Mouse (Mus musculus) hindbrain, embryonic 10.5 days (tissue): ENCODE measurements at regions not wholly inside any gene's neighbourhood (a gene's known extent, or its start where the extent isn't known, plus 50 kb on each side); places are given as distances from the start of the nearest gene placed in this dataset.

Source experiments
- DNase-seq: peaks from one replicate; pipeline ENCODE4 v3.0.0-alpha.2; 2017; ENCODE audit warnings: low spot score
- H3K27ac ChIP-seq: fragments of 300-500 bp; sonication (generic); 2 replicates; pipeline ENCODE4 v1.5.1; 2016; ENCODE audit warnings: mild to moderate bottlenecking, moderate library complexity
- H3K27me3 ChIP-seq: fragments of 300-500 bp; sonication (generic); 2 replicates; pipeline ENCODE4 v1.6.1; 2016; ENCODE audit warnings: mild to moderate bottlenecking; ENCODE audit not compliant: poor library complexity, insufficient read depth, severe bottlenecking
- H3K36me3 ChIP-seq: fragments of 300-500 bp; sonication (generic); 2 replicates; pipeline ENCODE4 v1.6.1; 2016; ENCODE audit warnings: mild to moderate bottlenecking, moderate library complexity
- H3K4me1 ChIP-seq: fragments of 300-500 bp; sonication (generic); replicated peaks from 2 replicates; pipeline ENCODE4 v1.6.1; 2016; ENCODE audit warnings: mild to moderate bottlenecking
- H3K4me3 ChIP-seq: fragments of 300-500 bp; sonication (generic); 2 replicates; pipeline ENCODE4 v1.5.1; 2016; ENCODE audit warnings: mild to moderate bottlenecking, moderate library complexity
- H3K9me3 ChIP-seq: fragments of 300-500 bp; sonication (generic); 2 replicates; pipeline ENCODE4 v1.6.1; 2016; ENCODE audit warnings: mild to moderate bottlenecking, moderate library complexity
- WGBS: fragments of 180-500 bp; shearing (Covaris S2); methylation state at CpG from one replicate; pipeline ENCODE4 v1.1.7; 2016; 5-methylcytosine and 5-hydroxymethylcytosine counted together

DNA sequence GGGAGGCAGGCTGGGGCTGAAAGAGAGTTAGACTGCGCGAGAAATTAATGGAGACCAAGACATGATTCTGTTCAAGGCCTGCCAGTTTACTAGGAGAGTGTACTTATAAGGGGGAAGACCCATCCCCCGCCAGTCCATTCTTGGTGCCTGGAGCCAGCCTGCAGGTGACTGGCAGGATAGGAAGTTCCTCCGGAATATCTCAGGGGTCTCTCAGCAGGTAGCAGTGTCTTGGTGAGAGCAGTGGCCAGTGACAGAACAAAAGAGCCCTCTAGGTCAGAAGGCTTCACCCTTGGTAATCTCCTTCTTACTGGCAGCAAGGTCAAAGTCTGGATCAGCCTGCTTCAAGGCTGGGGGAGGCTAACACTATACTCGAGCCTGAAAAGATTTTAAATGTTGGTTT lies 83.7 kb upstream of the Zfp804b start:
- H3K36me3 ChIP-seq, result no peaks in the 10 kb centered on the region
- H3K9me3 ChIP-seq, result no peaks in the 10 kb centered on the region
- 38% methylated on average over 5 of the region's 5 CpGs for WGBS
- H3K27ac ChIP-seq, result no peak overlapping the region
- H3K4me3 ChIP-seq, result no peak overlapping the region
- no peaks in the 10 kb centered on the region for H3K4me1 ChIP-seq
- no peaks in the 10 kb centered on the region for H3K27me3 ChIP-seq
- no peak for DNase-seq

DNA sequence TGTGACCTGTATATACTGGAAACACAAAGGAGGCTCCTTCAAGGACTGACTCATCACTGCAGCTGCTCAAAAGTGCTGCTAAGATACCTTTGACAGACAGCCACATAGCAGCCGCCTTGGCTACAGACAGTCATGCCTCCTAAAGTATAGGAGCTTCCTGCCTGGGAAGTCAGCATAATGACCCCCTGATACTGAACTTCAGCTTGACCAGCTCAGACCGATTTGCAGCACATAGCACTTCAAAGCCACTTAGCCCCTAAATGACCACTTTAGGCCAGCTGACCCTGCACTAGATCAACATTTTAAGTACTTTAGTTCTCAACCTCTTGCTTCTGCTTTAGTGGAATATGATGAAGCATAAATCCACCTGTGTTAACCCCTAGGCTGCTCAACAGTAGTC lies 91.9 kb upstream of the Zfp804b start:
- 85% methylated on average over 2 of the region's 2 CpGs for WGBS

DNA sequence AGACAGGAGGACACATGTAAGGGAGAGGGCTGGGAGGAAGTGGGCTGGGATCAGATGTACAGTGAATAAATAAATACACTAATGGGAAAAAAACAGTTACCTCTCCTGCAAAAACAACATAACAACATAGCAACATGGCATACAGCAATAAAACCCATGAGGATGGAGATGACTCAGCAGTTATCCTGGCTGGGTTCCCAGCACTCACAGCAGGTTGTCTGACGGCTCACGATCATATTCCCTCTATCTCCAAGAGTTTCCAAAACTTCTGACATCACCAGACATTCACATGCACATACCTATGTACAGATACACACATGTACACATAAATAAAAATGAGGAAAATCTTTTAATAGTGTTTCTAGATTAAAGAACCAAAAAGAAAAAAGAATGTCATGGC lies 103.4 kb upstream of the Zfp804b start:
- Histone ChIP-seq H3K9me3 (no peaks in the 10 kb centered on the region), H3K4me1 (no peaks in the 10 kb centered on the region), H3K4me3 (no peak overlapping the region), H3K27ac (no peak overlapping the region), H3K27me3 (no peaks in the 10 kb centered on the region), H3K36me3 (no peaks in the 10 kb centered on the region)
- 91% methylated on average over 2 of the region's 2 CpGs for WGBS
- DNase-seq, result no peak

More for the DNA sequence above, 91.9 kb upstream of the Zfp804b start:
- Histone ChIP-seq H3K27ac (no peak overlapping the region), H3K9me3 (no peaks in the 10 kb centered on the region), H3K36me3 (no peaks in the 10 kb centered on the region), H3K4me3 (no peak overlapping the region), H3K4me1 (no peaks in the 10 kb centered on the region), H3K27me3 (no peaks in the 10 kb centered on the region)
- no peak for DNase-seq

DNA sequence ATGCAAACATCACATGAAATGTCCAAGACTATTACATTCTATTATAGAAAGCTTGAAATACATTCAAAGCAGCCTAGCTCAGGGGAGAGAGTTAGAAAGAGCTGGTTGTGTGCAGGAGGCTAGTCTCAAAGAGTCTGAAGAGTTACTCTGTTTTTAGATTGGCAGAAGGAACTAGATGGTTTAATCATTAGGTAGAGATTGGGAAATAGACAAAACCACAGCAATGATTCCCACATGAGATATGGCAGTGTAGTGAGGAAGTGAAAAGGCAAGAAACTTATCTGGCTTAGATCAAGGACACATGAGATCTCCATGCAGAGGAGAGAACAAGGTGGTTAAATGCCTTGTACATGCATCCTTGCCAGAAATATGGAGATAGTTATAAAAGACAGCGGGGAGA lies 110.3 kb upstream of the Zfp804b start:
- no peak for DNase-seq
- no peak overlapping the region for H3K27ac ChIP-seq
- H3K4me3 ChIP-seq, result no peak overlapping the region
- no peaks in the 10 kb centered on the region for H3K36me3 ChIP-seq
- H3K9me3 ChIP-seq, result no peaks in the 10 kb centered on the region
- H3K4me1 ChIP-seq, result no peaks in the 10 kb centered on the region
- WGBS, result 93% methylated on average over 1 of the region's 1 CpGs
- no peaks in the 10 kb centered on the region for H3K27me3 ChIP-seq

DNA sequence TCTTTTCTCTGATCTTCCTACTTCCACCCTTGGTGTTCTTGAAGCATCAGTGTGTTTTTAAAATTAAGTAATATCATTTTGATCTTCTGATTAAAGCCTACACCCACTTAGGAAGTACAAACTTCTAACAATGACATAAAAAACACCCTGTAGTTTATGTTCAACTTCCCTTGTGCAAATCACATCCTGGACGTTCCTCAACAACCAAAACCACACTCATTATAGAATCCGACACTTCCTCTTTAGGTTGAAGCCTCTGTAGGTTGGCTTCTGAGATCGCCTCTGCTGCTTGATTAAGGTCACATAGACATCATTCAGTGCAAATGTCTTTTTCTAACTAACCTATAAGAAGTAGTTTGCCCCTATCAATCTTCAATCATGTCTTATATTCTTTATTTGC lies 112.5 kb upstream of the Zfp804b start:
- WGBS, result 81% methylated on average over 3 of the region's 3 CpGs
- H3K4me3 ChIP-seq, result no peak overlapping the region
- no peak for DNase-seq
- no peaks in the 10 kb centered on the region for H3K36me3 ChIP-seq
- no peak overlapping the region for H3K27ac ChIP-seq
- no peaks in the 10 kb centered on the region for H3K9me3 ChIP-seq
- H3K4me1 ChIP-seq, result no peaks in the 10 kb centered on the region
- no peaks in the 10 kb centered on the region for H3K27me3 ChIP-seq

DNA sequence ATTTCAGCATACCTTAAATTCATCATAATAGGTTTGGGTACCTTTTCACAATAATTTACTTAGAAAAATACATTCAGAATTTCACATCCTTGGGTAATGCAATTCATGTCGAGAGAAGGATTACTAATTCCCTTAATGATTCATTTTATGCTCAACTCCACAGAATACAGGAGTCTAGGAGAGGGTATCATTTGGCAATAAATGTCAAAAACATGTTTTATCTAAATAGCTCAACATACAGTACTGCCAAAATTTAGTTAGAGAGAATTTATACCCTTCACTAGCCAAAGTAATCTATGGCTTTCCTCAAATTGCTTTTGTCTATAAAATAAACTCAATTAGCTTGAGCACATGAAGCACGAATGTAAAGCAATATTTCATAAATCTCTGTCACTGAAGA lies 144.6 kb upstream of the Zfp804b start:
- Histone ChIP-seq H3K4me1 (no peaks in the 10 kb centered on the region), H3K9me3 (no peaks in the 10 kb centered on the region), H3K27ac (no peak overlapping the region), H3K36me3 (no peaks in the 10 kb centered on the region), H3K27me3 (no peaks in the 10 kb centered on the region), H3K4me3 (no peak overlapping the region)
- WGBS, result 82% methylated on average over 2 of the region's 2 CpGs
- no peak for DNase-seq

DNA sequence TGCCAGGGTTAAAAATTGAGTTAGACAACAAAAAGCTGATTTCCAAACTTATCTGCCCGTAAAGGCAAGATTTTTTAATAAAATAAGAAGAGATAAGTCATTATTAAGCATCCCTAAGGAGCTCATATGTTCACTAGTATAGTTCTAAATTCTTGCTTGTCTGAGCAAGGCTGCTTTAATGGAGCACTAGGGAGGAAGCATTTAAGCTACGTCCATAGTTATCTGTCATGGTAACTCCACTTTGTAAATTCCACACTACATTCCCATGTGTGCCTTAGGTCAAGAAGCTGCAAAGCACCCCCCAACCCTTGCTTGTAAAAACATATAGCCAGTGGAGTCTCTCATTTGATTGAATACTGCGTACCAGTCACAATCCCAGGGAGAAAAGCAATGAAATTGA lies 145.0 kb upstream of the Zfp804b start:
- Histone ChIP-seq H3K4me1 (no peaks in the 10 kb centered on the region), H3K27ac (no peak overlapping the region), H3K36me3 (no peaks in the 10 kb centered on the region), H3K27me3 (no peaks in the 10 kb centered on the region), H3K9me3 (no peaks in the 10 kb centered on the region), H3K4me3 (no peak overlapping the region)
- no peak for DNase-seq
- 83% methylated on average over 3 of the region's 3 CpGs for WGBS

DNA sequence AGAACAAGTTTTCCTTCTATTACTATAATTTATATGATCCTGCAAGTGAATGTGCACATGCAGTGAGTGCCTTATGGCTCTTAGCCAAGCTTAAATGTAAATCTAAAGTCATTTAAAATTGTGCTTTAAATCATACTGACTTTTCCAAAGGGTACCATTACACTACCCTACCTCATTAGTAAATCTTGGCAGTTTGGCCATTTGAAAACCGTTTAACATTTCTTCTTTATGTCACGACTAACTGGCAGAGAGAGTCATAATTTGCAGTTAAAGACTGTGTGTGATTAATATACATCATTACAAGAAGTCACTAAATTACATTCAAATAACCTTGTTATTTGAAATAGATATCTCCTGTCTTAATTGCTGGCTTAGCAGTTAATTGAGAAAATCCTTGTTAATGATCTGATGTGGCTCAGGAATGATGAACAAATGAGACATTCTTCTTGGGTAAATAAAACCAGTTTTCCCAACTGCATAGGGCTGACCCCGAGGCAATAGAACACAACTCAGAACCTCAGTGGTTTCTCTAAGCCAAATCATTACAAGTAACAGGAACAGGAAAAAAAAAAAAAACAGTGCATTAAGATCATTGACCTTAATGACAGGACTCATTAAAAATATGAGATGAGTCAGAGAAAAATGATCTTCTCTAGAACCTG lies 173.1 kb upstream of the Zfp804b start:
- H3K4me1 ChIP-seq, result no peaks in the 10 kb centered on the region
- no peak for DNase-seq
- 82% methylated on average over 3 of the region's 3 CpGs for WGBS

DNA sequence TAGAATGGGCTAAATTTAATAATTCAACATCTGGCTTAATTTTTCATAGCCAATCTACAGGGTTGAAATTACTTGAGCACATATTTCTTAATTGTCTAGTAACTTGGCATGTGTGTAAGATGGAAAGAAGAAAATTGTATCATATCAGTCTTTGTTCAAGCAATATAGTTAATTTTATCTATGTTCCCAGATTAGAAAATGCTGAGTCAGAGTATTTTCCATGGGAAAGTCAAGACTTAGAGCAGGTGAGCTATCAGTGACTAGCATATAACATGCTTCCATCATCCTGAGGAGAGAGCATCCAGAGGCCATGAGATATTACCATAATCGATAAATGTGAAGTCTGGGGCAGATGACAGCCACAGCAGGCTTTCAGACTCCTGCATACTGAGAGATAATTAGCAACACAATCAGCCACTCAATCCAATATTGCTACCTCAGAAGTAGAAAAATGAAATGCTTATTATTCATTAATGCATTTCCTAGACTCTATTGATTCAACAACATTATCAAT lies 188.2 kb upstream of the Zfp804b start:
- WGBS, result 85% methylated on average over 1 of the region's 1 CpGs
- H3K27ac ChIP-seq, result no peak overlapping the region
- H3K4me3 ChIP-seq, result no peak overlapping the region
- no peaks in the 10 kb centered on the region for H3K27me3 ChIP-seq
- no peaks in the 10 kb centered on the region for H3K36me3 ChIP-seq
- H3K9me3 ChIP-seq, result no peaks in the 10 kb centered on the region
- H3K4me1 ChIP-seq, result no peaks in the 10 kb centered on the region
- DNase-seq, result no peak

More for the DNA sequence above, 173.1 kb upstream of the Zfp804b start:
- H3K4me3 ChIP-seq, result no peak overlapping the region
- no peaks in the 10 kb centered on the region for H3K36me3 ChIP-seq
- H3K9me3 ChIP-seq, result no peaks in the 10 kb centered on the region
- H3K27me3 ChIP-seq, result no peaks in the 10 kb centered on the region
- H3K27ac ChIP-seq, result no peak overlapping the region

DNA sequence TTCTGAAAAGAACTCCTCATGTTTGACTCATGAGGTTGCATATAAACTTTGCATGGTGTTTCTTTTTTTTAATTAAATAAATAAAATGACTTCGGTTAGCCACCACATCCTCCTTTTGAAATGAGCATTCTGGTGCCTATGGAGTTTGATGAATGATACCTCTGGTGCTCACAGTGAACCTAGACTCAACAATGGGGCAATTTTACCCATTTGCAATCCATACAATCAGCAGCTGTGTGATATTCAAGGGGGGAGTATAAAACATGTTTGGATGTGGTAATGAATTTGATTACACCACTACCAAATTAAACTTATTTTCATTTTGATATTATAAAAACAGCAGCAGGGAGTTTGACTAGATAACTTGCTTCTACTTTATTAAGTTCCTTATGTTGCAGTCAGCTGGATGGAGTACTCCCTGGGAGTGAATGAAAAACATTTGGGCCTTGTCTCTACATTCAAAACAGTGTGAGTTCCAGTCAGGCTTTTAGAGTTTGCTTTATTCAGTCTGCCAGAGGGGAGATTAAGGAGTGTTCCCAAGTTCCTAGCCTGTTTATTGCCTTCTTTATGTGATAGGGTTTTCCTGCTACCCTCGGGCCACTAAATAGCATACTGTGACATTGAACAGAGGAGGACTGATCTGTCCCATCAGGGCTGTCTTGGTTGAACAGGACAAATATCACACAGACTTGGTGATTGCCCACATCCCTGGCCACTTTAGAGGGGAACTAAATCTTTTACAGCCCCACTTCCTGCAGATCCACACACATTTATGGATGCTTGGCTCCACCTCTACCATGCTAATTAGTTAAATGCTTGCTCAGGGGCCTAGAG lies 195.5 kb upstream of the Zfp804b start:
- no peaks in the 10 kb centered on the region for H3K4me1 ChIP-seq
- no peaks in the 10 kb centered on the region for H3K27me3 ChIP-seq
- 82% methylated on average over 2 of the region's 2 CpGs for WGBS

DNA sequence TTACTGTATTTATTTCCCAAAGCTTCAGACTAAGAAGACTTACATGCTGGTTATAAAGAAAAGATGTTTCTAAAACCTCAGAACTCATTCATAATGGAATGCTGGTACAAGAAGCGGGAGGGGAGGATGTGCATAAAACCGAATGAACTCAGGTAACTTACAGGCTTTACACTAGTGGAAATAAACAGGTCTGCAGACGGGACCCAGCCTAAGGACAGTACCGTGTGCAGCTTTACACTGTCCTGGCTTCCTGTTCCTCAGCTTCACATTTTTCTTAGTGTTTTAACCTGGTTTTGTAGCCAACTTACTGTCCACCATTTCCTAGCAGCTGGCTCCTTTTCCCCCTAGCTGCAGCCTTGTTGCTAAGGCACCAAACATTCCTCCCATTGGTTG lies 196.1 kb upstream of the Zfp804b start:
- Histone ChIP-seq H3K4me1 (no peaks in the 10 kb centered on the region), H3K9me3 (no peaks in the 10 kb centered on the region), H3K27me3 (no peaks in the 10 kb centered on the region), H3K36me3 (no peaks in the 10 kb centered on the region), H3K27ac (no peak overlapping the region), H3K4me3 (no peak overlapping the region)
- no peak for DNase-seq
- WGBS, result 88% methylated on average over 4 of the region's 4 CpGs

More for the DNA sequence above, 195.5 kb upstream of the Zfp804b start:
- Histone ChIP-seq H3K36me3 (no peaks in the 10 kb centered on the region), H3K9me3 (no peaks in the 10 kb centered on the region), H3K27ac (no peak overlapping the region), H3K4me3 (no peak overlapping the region)
- DNase-seq, result no peak

DNA sequence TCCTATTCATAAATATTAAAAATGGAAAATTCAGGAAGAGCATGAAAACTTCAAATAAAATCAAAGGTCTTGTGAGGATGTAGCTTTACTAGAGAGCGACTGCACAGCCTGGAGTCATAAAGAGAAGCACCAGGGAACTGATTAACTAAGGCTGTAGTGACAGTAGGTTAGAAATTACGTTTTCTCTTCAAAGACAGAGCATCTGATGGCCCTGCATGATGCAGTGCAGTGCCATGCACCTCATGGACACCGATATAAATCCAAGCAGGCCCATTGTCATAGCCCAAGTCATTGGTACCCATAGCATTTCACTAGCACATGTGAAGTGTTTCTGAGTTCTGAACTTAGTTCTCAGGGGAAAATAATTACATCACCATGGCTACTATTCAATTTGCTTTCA lies 199.3 kb upstream of the Zfp804b start:
- Histone ChIP-seq H3K4me3 (no peak overlapping the region), H3K27ac (no peak overlapping the region), H3K27me3 (no peaks in the 10 kb centered on the region), H3K4me1 (no peaks in the 10 kb centered on the region), H3K9me3 (no peaks in the 10 kb centered on the region), H3K36me3 (no peaks in the 10 kb centered on the region)
- DNase-seq, result no peak
- 76% methylated on average over 3 of the region's 3 CpGs for WGBS

DNA sequence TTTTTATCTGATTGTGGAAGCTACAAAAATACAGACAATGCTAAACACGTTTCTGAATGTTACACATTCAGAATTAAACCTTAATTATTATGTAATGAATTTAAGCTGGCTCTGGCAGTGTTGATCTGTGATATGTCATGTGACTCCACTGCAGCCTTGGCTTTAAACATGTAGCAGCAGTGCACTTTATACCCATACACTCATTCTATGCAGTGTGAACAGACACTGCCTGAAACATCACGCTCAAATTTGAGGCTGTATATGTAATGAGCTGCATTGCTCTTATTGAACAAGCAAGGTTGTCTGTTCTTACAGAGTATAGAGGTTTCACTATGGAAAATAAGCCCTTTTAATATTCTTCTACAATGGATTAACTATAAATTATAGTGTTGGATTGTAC lies 235.9 kb upstream of the Zfp804b start:
- 71% methylated on average over 2 of the region's 2 CpGs for WGBS
- H3K27me3 ChIP-seq, result no peaks in the 10 kb centered on the region

More for the DNA sequence above, 235.9 kb upstream of the Zfp804b start:
- DNase-seq, result no peak
- Histone ChIP-seq H3K27ac (no peak overlapping the region), H3K36me3 (no peaks in the 10 kb centered on the region), H3K9me3 (no peaks in the 10 kb centered on the region), H3K4me1 (no peaks in the 10 kb centered on the region), H3K4me3 (no peak overlapping the region)
